Mouse (Mus musculus) cortical plate, adult 2 months (tissue): ENCODE data around the gene Pla2g4b.

ENCODE experiments used
- CTCF ChIP-seq: fragments of 200-500 bp; IDR thresholded peaks from 2 replicates; pipeline ENCODE4 v1.5.1; 2011; ENCODE audit warnings: mild to moderate bottlenecking, control low read depth, low read length; ENCODE audit not compliant: insufficient read depth; ENCODE audit errors: extremely low read depth
- POLR2A ChIP-seq: fragments of 200-500 bp; IDR thresholded peaks from 2 replicates; pipeline ENCODE4 v1.6.1; 2011; ENCODE audit warnings: mild to moderate bottlenecking, low read length, control low read depth; ENCODE audit not compliant: insufficient read depth; ENCODE audit errors: extremely low read depth

- TF ChIP-seq CTCF (no peak), POLR2A (no peak)
Measured at GRCm38 (mm10) chr2:120008672-120009071, 24.5 kb upstream of the Pla2g4b start.
